Mouse (Mus musculus): Measurements from ENCODE around the gene Gm19426.

- TF ChIP-seq CTCF (IDR thresholded peaks at IDR 0.05): peak; percentile 76
- TF ChIP-seq EP300 (IDR thresholded peaks at IDR 0.05): no peak
These were observed 5.1 kb downstream of the Gm19426 start for GRCm38 (mm10) chr2:84738271-84738911.

All from lung, postnatal 0 days (tissue).